Mouse (Mus musculus): ENCODE results near the gene Cldn12.

DNA sequence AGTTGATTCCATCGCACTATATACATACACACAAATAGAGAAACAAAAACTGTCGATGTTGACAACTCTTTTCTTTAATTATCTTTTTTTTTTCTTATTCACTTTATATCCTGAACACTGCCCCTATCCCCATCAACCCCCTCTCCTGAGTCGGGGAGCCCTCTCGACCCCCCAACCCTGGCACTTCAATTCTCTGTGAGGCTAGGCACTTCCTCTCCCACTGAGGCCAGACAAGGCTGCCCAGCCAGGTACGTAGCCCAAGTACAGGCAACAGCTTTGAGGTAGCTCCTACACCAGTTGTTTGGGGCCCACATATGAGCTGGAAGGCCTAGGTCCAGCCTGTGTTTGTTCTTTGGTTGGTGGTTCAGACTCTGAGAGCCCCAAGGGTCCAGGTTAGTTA, 653 bp upstream of the Cldn12 start:
- TF ChIP-seq CTCF (IDR thresholded peaks at IDR 0.05; ENCODE audit: extremely low read depth, insufficient read depth, low read length) (no peak), POLR2A (IDR thresholded peaks at IDR 0.05; ENCODE audit: extremely low read depth, insufficient read depth, low read length) (no peak)

Data from cortical plate, adult 2 months (tissue).